Mouse (Mus musculus) liver, postnatal 0 days (tissue): ENCODE measurements around the gene Aggf1. TPM values are rescaled to one million over a fixed set of nuclear protein-coding genes. Genes with fewer than 3 reads are reported as not detected.

ENCODE experiments used
- ATAC-seq: fragments of 200-750 bp; cut with Nextera tagmentation; 2 replicates; pipeline ENCODE4 v1.8.0; 2017; ENCODE audit warnings: mild to moderate bottlenecking, moderate library complexity
- DNase-seq: peaks from one replicate; pipeline ENCODE4 v3.0.0-alpha.2; 2016
- H3K27ac ChIP-seq: fragments of 300-500 bp; sonication (generic); 2 replicates; pipeline ENCODE4 v1.5.1; 2014; ENCODE audit warnings: antibody characterized with exemption, moderate library complexity, mild to moderate bottlenecking, low read depth
- H3K27me3 ChIP-seq: fragments of 300-500 bp; sonication (generic); 2 replicates; pipeline ENCODE4 v1.6.1; 2014; ENCODE audit warnings: low read length, control low read depth, mixed read lengths; ENCODE audit not compliant: insufficient read depth
- H3K36me3 ChIP-seq: fragments of 300-500 bp; sonication (generic); replicated peaks from 2 replicates; pipeline ENCODE4 v1.6.1; 2014; ENCODE audit warnings: mild to moderate bottlenecking, control low read depth, low read length, moderate library complexity, mixed read lengths; ENCODE audit not compliant: insufficient read depth
- H3K4me1 ChIP-seq: fragments of 300-500 bp; sonication (generic); 2 replicates; pipeline ENCODE4 v1.6.1; 2014; ENCODE audit warnings: antibody characterized with exemption, mild to moderate bottlenecking, control low read depth; ENCODE audit not compliant: insufficient read depth
- H3K4me2 ChIP-seq: fragments of 300-500 bp; sonication (generic); 2 replicates; pipeline ENCODE4 v1.6.1; 2014; ENCODE audit warnings: low read depth, mild to moderate bottlenecking, low read length, moderate library complexity, mixed read lengths
- H3K4me3 ChIP-seq: fragments of 300-500 bp; sonication (generic); 2 replicates; pipeline ENCODE4 v1.5.1; 2014; ENCODE audit warnings: low read depth, low read length
- H3K9ac ChIP-seq: fragments of 300-500 bp; sonication (generic); replicated peaks from 2 replicates; pipeline ENCODE4 v1.6.1; 2014; ENCODE audit warnings: mild to moderate bottlenecking, moderate library complexity
- H3K9me3 ChIP-seq: fragments of 300-500 bp; sonication (generic); 2 replicates; pipeline ENCODE4 v1.6.1; 2016; ENCODE audit warnings: mild to moderate bottlenecking, control low read depth, low read length, mixed read lengths
- CTCF ChIP-seq: sonication (generic); IDR thresholded peaks from 2 replicates; pipeline ENCODE4 v1.5.1; 2016; ENCODE audit warnings: antibody characterized with exemption, low read depth
- EP300 ChIP-seq: IDR thresholded peaks from 2 replicates; pipeline ENCODE4 v1.6.1; 2016; ENCODE audit warnings: antibody characterized with exemption, low read depth, mild to moderate bottlenecking
- WGBS: fragments of 180-500 bp; shearing (Covaris S2); extraction: QIAGEN DNeasy Blood & Tissue Kit; methylation state at CpG from one replicate; pipeline ENCODE4 v1.1.7; 2014; ENCODE audit not compliant: insufficient replicate concordance; 5-methylcytosine and 5-hydroxymethylcytosine counted together
- polyA plus RNA-seq: library from polyadenylated mRNA; unstranded; fragments of >200 nt; fragmentation: Nextera tagmentation; extraction: Ambion mirVana; gene quantifications from 2 replicates; pipeline ENCODE4 v1.2.1, GENCODE M21; 2015

Aggf1 gene
- polyA plus RNA-seq, result 11.7 TPM in 2 replicates

DNA sequence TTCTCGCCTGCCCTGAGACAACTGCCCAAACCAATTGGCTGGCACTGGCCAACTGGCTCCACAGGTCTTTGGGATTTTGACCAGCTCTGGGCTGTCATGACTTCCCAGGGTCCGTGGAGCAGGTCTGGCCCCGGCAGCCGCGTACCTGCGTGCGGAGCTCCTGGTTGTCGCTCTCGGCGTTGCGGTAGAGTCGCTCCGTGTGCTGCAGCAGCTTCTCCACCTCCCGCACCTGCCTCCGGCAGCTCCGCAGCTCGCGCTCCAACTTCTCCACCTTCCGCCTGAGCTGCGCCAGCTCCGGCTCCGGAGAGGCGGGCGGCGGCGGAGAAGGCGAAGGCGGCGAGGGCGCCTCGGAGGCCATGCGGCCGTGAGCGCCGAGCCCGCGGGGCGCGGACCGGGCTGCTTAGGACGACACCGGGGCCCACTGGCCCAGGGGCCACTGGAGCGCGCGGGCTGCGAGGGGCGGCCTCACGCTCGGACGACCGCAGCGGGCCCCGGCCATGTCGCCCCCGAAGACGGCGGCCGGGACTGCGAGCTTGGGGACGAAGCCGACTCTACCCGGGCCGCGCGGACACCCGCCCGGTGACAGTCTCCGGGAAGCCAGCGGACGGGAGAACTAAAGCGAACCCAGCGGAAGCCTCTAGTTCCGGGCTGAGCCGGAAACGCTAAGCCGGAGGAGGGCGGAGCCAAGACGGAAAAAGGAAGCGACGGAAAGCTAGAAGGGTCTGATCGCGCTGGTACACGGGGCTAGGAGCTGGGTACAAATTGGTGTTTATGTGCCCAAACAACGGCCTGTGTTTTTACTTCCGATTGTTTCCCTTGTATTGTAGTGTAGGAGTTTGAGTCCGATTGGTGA is at the start of gene Aggf1:
Gene Aggf1, minus strand, starts transcription at position 652 of the 853 bp plus-strand sequence.
- under 1% methylated on average over 75 of the region's 86 CpGs for WGBS

DNA sequence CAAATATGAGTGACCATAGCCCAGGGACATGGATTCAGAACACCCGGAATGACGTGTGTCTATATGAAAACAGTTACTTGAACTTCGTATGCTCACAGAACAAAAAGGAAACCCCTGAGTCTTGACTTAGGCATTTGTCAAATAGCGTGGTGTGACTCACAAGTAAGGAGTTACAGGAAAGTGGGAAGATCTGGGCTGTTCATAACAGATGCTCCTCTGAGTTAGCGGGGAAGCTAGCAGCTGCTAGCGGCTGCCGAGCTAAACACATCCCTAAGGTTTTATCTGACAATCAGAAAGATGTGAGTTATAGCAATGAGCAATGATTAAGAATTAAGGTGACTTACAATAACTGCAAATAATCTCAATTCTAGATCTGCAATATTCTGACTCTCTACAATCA is 49.8 kb upstream of the Aggf1 start:
- TF ChIP-seq EP300 (no peak), CTCF (no peak)
- no peak for ATAC-seq
- no peak overlapping the region for H3K4me3 ChIP-seq
- no peaks in the 10 kb centered on the region for H3K9me3 ChIP-seq
- H3K9ac ChIP-seq, result no peak overlapping the region
- WGBS, result 76% methylated on average over 7 of the region's 7 CpGs
- H3K4me1 ChIP-seq, result no peaks in the 10 kb centered on the region
- no peak for DNase-seq
- no peaks in the 10 kb centered on the region for H3K36me3 ChIP-seq
- H3K27ac ChIP-seq, result no peak overlapping the region
- no peaks in the 10 kb centered on the region for H3K27me3 ChIP-seq
- no peak overlapping the region for H3K4me2 ChIP-seq

More for the DNA sequence above, at the start of gene Aggf1:
- TF ChIP-seq CTCF (no peak), EP300 (peak; percentile 67; the same call in 1 of the 2 replicates)
- peak within 1 kb of the TSS; percentile 93 for H3K27ac ChIP-seq
- ATAC-seq (peak; percentile 95), DNase-seq (peak; percentile 92)
- H3K4me2 ChIP-seq, result peak within 1 kb of the TSS; percentile 88
- H3K4me1 ChIP-seq, result peaks cover 15% of the 10 kb centered on the region
- H3K4me3 ChIP-seq, result peak within 1 kb of the TSS; percentile 89
- H3K9me3 ChIP-seq, result no peaks in the 10 kb centered on the region
- H3K27me3 ChIP-seq, result no peaks in the 10 kb centered on the region
- H3K9ac ChIP-seq, result peak within 1 kb of the TSS; percentile 92
- H3K36me3 ChIP-seq, result peaks cover 12% of the 10 kb centered on the region

DNA sequence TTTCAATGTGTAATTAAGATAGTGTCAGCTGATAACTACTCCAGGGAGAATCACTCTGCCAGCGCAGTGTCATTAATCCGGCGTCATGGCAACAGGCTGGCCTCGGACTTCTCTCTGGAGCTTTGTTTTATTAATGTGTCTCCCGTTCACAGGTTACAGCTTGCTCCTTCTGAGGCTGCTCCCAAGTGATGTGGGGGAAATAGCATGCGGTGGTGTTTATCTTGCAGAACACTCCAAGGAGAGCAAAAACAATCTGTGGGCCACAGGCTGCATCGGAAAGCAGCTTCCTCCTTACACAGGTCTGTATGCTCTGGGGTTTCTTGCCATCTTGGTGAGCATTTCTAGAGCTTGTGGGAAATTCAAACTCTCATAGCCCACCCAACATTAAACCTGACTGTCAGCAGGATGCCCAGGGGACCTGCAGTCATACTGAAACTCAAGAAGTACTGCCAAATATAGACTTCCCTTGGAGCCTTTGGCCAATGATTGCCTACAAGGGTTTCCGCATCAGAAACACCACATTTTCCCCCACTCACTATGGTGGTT is 44.1 kb upstream of the Aggf1 start:
- no peak overlapping the region for H3K4me3 ChIP-seq
- ATAC-seq (no peak), DNase-seq (no peak)
- H3K36me3 ChIP-seq, result no peaks in the 10 kb centered on the region
- no peaks in the 10 kb centered on the region for H3K9me3 ChIP-seq
- H3K9ac ChIP-seq, result no peak overlapping the region
- H3K4me1 ChIP-seq, result peaks cover 4% of the 10 kb centered on the region; the same call in 1 of the 2 replicates
- no peak overlapping the region for H3K27ac ChIP-seq
- no peak overlapping the region for H3K4me2 ChIP-seq
- WGBS, result 26% methylated on average over 8 of the region's 8 CpGs
- TF ChIP-seq EP300, result no peak
- no peak for TF ChIP-seq CTCF
- no peaks in the 10 kb centered on the region for H3K27me3 ChIP-seq

DNA sequence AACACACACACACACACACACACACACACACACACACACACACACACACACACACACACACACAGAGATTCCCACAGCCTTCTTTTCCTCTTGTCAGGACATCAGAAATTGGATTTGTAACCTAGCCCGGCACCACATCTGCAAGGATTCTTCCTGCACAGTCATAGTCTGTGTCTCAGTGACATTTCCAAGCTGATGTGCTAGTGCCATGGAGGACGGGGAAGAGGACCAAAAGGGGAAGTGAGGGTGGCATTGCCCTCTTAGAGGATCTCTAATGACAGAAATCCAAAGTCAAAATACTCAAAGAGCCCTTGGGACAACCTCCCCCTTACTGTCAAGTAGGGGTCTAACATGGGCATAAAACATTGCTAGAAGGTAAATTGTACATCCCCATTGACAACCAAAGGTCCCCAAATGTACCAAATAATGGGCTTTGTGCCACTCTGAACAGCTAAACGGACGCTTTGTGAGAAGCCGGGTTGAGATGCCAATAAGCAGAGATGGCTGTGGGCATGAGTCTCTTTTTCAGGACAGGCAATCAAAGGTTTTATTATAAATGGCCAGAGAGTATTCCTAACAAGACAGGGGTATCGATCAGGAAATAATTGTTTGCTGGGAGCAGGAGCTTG is 43.5 kb upstream of the Aggf1 start:
- DNase-seq, result no peak

DNA sequence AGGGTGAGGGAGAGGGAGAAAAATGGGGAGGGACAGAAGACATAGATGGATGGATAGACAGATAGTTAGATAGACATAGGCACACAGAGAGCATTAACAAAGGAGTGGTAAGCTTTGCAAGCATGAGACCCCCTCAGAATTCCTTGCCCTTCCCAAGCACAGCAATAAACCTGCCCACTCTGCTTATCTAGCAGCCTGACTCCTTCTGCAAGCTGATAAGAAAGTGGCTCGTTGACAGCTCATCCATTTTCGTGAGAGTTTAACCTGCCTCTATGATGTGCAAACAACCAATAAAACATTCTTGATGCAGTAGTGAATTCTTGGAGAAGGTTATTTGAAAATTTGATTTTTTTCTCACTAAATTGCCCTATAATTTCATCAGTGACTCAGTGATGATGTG is 37.1 kb upstream of the Aggf1 start:
- 2% methylated on average over 2 of the region's 2 CpGs for WGBS
- ATAC-seq (no peak), DNase-seq (no peak)
- no peaks in the 10 kb centered on the region for H3K9me3 ChIP-seq
- no peak overlapping the region for H3K27ac ChIP-seq
- no peak overlapping the region for H3K9ac ChIP-seq
- H3K4me2 ChIP-seq, result no peak overlapping the region
- no peaks in the 10 kb centered on the region for H3K36me3 ChIP-seq
- no peaks in the 10 kb centered on the region for H3K27me3 ChIP-seq
- H3K4me3 ChIP-seq, result no peak overlapping the region
- no peaks in the 10 kb centered on the region for H3K4me1 ChIP-seq
- TF ChIP-seq EP300 (no peak), CTCF (no peak)

More for the DNA sequence above, 43.5 kb upstream of the Aggf1 start:
- Histone ChIP-seq H3K36me3 (no peaks in the 10 kb centered on the region), H3K27me3 (no peaks in the 10 kb centered on the region), H3K4me1 (peaks cover 4% of the 10 kb centered on the region; the same call in 1 of the 2 replicates), H3K9ac (no peak overlapping the region), H3K4me3 (no peak overlapping the region), H3K27ac (no peak overlapping the region), H3K9me3 (no peaks in the 10 kb centered on the region), H3K4me2 (no peak overlapping the region)
- TF ChIP-seq CTCF (no peak), EP300 (no peak)
- ATAC-seq, result no peak
- WGBS, result 47% methylated on average over 6 of the region's 6 CpGs

DNA sequence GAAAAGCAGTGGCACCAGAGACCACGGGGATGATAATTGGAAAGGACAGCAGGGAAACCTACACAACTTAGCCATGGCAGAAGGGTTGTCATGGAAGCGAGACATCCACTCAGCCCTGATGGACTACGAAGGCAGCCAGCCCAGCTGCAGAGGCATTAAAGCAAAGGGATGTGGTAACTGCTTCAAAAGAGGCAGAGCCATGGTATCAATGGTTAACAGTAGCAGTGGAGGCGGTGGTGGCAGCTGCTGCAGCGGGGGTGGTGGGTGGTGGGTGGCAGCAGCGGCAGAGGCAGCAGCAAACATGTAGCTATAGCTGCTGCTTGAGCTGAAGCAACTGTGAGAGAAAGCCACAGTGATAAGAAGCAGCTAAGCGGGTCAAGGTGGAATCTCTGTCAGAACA is 18.1 kb upstream of the Aggf1 start:
- no peaks in the 10 kb centered on the region for H3K4me1 ChIP-seq
- TF ChIP-seq CTCF (no peak), EP300 (no peak)
- DNase-seq (no peak), ATAC-seq (no peak)
- no peak overlapping the region for H3K27ac ChIP-seq
- WGBS, result 85% methylated on average over 7 of the region's 7 CpGs
- no peaks in the 10 kb centered on the region for H3K36me3 ChIP-seq
- no peak overlapping the region for H3K4me2 ChIP-seq
- no peak overlapping the region for H3K4me3 ChIP-seq
- H3K9me3 ChIP-seq, result peaks cover 13% of the 10 kb centered on the region
- no peaks in the 10 kb centered on the region for H3K27me3 ChIP-seq
- H3K9ac ChIP-seq, result no peak overlapping the region
